Mouse (Mus musculus): ENCODE measurements around the gene Slc35a5.

Gene Slc35a5

DNA sequence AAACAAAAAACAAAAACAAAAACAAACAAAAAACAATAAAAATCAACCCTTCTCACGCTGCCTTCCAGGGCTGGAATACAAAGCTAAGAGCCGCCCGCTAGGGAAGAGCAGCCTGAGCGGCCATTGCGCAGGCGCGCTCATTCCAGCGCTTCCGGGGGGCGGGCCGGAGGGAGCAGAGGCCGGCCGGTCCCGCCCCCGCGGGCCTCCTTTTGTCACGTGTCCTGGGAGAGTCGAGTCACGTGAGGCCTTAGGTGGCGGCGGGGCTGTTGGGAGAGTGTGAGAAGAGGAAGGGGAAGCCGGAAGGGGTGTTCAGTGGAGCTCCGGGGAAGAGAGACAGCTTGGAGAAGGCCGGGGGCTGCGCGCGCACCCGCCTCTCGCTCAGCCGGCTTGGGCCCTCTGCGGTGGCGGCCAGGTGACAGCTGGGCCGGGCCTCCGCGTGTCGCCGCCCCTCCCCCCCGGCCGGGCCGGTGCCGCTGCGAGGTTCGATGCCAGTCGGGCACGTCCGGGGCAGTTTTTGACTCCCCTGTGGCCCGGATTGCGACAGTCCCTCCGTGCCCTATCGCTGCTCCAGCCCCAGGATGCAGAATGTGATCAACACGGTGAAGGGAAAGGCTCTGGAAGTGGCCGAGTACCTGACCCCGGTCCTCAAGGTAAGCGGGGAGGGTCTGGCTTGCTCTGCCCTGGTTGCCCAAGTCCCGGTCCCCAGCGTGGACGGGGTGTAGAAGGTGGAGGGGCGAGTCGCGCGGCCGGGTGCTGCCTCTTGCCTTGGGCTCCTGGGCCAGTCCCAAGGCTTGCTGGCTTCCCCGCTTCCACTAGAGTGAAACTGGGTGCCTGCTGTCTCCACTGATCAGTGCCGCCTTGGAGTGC lies at the start of gene Slc35a5, which contains the start of gene Atg3:
Gene Slc35a5 (minus strand): TSS at position 185 of the 867 bp plus-strand sequence.
Gene Atg3 (plus strand): TSS at position 264 of the 867 bp plus-strand sequence.
- peak; percentile 91 to 96 for DNase-seq

DNA sequence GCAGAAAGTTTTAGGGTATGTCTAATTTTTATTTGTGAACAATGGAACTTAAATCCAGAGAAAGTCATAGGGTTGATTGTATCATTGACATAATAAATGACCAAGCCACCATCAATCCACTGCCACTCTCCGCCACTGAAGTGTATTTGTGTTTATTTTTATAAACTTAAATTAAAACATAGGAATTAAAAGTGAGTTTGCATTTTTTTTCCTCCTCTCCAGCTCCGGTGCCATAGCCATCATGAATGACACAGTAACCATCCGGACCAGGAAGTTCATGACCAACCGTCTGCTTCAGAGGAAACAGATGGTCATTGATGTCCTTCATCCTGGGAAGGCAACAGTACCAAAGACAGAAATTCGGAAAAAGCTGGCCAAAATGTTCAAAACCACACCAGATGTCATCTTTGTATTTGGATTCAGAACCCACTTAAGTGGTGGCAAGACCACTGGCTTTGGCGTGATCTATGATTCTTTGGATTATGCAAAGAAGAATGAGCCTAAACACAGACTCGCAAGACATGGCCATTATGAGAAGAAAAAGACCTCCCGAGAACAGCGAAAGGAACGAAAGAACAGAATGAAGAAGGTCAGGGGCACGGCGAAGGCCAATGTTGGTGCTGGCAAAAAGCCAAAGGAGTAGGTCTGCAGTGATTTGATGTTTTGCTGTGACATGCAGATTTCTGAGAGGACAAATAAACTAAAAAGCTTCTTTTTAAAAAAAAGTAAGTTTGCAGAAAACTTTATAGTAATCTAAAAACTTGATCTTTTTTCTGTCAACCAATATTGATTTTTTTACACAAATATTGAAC lies 46.6 kb upstream of the Slc35a5 start:
- DNase-seq = no peak

GRCm38 (mm10) chr16:45204438-45204837 lies 45.9 kb upstream of the Slc35a5 start:
- DNase-seq = no peak

DNA sequence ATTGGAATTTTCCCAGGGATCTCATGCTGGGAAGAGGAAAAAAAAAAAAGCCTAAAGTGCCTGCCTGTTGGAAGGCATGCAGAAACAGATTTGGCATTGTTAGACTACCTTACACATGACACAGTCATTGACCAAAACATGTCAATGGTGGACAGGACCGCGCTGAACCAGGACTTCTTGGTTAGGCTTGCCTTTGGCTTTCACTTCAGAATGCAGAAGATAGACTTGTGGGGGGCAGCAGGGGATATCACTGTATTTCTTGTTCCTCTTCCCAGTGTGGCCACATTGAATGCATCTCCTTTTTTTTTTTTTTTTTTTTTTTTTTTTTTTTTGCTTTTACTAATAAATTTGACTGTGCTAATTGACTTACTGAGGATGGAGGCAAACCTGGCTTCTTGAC lies 42.9 kb upstream of the Slc35a5 start:
- DNase-seq = no peak

DNA sequence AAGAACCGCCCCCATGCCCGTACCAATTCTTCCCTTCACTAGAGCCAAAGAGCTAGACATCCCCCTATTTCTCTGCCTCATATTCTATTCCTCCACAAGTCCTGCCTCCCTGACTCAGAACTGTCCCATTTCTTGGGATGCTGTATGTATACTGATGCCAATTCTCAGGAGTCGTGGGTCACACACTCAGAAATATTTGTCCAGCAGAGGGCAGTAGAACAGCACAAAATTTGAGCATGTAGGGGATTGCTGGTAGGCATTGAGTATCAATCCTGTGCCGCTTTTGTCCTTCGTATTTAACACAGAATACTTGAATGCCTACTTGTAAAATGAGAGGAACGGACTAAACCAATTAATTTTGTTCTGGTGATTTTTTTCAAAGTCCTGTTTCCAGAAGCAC lies 38.3 kb upstream of the Slc35a5 start:
- peak in 1 of 2 experiments; percentile 55 for DNase-seq

DNA sequence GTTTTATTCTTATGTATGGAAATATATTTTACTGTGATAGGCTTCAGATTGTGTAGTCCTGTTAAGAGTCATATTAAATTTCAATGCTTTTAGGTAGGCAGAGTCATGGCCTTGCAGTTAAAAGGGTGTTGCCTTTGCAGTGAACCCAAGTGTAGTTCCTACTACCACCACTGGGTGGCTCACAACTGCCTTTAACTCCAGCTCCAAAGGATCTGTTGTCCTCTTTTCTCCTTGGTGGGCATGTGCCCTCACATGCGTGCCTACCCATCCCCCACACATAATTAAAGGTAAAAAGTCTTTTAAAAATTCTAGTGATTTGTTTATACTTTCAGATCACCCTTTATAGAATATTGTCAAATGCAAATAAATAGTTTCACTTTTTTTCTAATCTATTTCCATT lies 34.1 kb upstream of the Slc35a5 start:
- peak; percentile 30 to 70 for DNase-seq

GRCm38 (mm10) chr16:45181824-45182223 lies 23.3 kb upstream of the Slc35a5 start:
- DNase-seq = no peak

DNA sequence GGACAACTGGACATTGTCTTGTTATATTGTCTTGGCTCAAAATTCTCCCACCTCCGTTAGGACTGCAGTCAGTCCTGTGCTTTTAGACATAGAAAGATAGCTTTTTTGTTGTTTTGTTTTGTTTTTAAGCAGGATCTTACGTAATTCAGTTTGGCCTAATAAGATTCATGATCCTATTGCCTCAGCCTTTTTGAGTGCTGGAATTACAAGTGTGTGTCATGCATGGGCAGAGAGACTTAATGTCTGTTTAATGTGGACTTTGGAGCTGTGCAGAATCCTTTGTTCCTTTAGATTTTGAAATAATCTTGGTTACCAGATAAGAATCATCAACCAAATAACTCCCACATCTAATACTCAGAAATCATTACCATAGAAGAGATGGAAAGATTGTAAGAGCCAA lies 20.0 kb upstream of the Slc35a5 start:
- no peak for DNase-seq

- DNase-seq = no peak
Observed at GRCm38 (mm10) chr16:45159389-45159716, 847 bp upstream of the Slc35a5 start.

GRCm38 (mm10) chr16:45158136-45158521 lies 377 bp downstream of the Slc35a5 start:
- peak; percentile 61 to 65 for DNase-seq

GRCm38 (mm10) chr16:45154741-45155250 lies 3.7 kb downstream of the Slc35a5 start:
- no peak for DNase-seq

GRCm38 (mm10) chr16:45148488-45149082 lies 9.9 kb downstream of the Slc35a5 start:
- no peak for DNase-seq

- no peak for DNase-seq
Observed at GRCm38 (mm10) chr16:45145119-45145518, 13.4 kb downstream of the Slc35a5 start.

DNA sequence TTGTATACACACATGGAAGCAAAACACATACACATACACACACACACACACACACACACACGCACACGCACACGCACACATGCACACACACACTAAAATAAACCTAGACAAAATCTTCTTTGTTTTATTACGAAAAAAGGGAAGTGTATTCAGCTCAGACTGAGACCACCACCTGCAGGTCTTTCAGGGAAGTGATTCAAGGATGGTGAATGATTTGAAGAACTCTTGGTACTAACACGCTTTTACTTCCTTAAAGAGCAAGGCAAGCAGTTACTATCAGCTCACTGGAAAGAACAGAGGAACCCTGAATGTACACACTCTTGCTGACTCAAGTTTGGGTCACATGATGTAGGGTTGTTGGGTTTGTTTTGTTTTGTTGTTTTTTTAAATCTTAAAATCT lies 15.9 kb downstream of the Slc35a5 start:
- no peak for DNase-seq

GRCm38 (mm10) chr16:45141711-45142110 lies 16.8 kb downstream of the Slc35a5 start:
- DNase-seq = no peak

GRCm38 (mm10) chr16:45127936-45128710 lies 30.4 kb downstream of the Slc35a5 start:
- DNase-seq = no peak

DNA sequence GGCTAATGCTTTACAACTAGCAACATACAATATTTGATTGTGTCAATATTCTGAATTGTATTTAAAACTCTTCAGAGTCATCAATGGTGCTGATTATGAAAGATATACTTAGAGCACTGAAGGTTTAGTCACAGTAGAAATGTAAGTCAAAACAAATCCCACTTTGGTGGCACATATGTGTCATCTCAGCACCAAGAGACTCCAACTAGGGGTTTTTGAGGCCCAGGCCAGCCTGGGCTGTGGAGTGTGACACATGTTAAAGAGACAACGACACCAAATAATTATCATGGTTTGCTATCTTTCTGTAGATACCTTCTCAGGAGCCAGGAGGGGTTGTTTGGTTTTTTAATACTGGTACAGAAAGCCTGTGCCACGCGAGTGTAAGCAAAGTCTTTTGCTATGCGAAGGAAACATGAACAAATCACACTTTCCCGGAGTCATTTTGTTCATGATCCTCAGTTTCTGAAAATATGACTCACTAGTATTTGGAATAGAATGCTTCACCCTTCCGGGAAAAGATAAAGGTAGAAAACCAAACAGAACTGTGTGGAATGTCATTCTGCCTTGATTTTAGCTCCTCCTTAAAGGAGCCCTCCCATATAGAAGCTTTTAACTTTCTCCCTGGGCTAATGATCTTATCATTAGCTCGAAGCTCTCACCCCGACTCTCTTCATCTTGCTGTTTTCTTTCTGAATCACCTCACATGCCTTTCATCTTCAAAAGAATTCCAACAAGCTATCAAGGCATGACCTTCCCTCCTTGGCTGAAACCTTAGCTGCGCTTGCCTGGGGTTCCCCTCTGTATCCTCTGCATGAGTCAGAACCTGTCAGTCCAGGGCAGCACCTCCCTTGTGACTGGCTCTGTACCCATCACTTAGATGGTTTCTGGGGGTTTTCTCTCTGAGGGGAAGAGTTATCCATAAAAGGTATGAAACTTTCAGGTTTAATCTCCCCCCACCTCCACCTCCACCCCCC lies 34.0 kb downstream of the Slc35a5 start:
- no peak for DNase-seq

GRCm38 (mm10) chr16:45122571-45122970 lies 35.9 kb downstream of the Slc35a5 start:
- no peak for DNase-seq

- DNase-seq = no peak
Observed at GRCm38 (mm10) chr16:45120844-45121425, 37.6 kb downstream of the Slc35a5 start.

DNA sequence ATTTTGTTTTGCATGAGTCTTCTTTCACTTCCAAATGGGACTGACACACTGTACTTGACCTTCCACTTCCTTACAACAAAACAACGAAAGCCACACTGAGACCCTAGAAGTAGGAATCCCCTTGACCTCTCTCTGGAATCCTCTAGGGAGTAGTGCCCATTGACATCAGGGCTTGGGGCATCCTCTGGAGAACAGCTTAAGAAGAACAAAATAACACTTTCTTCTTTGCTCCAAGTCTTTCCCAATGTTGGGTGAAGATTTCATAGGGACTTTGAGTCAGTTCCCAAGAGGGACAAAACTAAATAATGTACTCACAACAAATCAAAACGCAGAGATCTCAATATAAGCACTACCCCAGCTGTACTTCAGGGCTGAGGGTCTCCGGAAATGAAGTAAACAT lies 39.7 kb downstream of the Slc35a5 start:
- no peak for DNase-seq

DNA sequence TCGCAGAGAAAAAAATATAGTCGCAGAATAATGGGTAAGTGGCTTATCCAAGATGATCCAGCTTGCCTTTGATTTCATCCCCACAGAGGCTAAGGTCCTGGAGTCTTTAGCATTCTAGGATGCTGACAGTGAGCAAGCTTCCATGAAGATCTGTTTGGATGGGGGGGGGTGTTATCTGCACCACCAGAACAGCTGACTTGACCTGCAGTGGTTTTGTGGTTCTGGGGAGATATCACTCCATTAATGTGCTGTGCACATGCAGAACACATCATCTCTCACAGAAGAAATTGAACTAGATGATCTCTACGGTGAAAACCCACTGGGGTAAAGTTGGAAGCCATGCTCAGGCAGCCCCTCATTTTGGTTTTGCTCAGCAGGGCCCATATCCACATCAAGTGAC lies 41.3 kb downstream of the Slc35a5 start:
- DNase-seq = no peak

Data from spleen, adult 18-20 months (tissue).